Mouse (Mus musculus) lung, embryonic 16.5 days (tissue): ENCODE results near the gene 2310022A10Rik. TPM values are rescaled to one million over a fixed set of nuclear protein-coding genes. Genes with fewer than 3 reads are reported as not detected.
A peak's percentile ranks its signal among the peaks of the same experiment; 100 is the strongest.

Experiments used
- ATAC-seq: fragments of 200-750 bp; cut with Nextera tagmentation; 2 replicates; pipeline ENCODE4 v1.8.0; 2017; ENCODE audit warnings: low read depth, mild to moderate bottlenecking, moderate library complexity
- H3K27ac ChIP-seq: fragments of 300-500 bp; sonication (generic); 2 replicates; pipeline ENCODE4 v1.5.1; 2014; ENCODE audit warnings: mild to moderate bottlenecking, control low read depth, low read length
- H3K27me3 ChIP-seq: fragments of 300-500 bp; sonication (generic); 2 replicates; pipeline ENCODE4 v1.6.1; 2014; ENCODE audit warnings: low read depth, low read length, mixed read lengths; ENCODE audit not compliant: control insufficient read depth, insufficient read depth
- H3K36me3 ChIP-seq: fragments of 300-500 bp; sonication (generic); 2 replicates; pipeline ENCODE4 v1.6.1; 2014; ENCODE audit warnings: low read length; ENCODE audit not compliant: control insufficient read depth, insufficient read depth
- H3K4me1 ChIP-seq: fragments of 300-500 bp; sonication (generic); replicated peaks from 2 replicates; pipeline ENCODE4 v1.6.1; 2014; ENCODE audit warnings: low read length, mixed read lengths; ENCODE audit not compliant: control insufficient read depth, insufficient read depth
- H3K4me2 ChIP-seq: fragments of 300-500 bp; sonication (generic); 2 replicates; pipeline ENCODE4 v1.6.1; 2014; ENCODE audit warnings: low read depth, low read length, control low read depth
- H3K4me3 ChIP-seq: fragments of 300-500 bp; sonication (generic); 2 replicates; pipeline ENCODE4 v1.5.1; 2014; ENCODE audit warnings: mild to moderate bottlenecking, low read length, control low read depth
- H3K9ac ChIP-seq: fragments of 300-500 bp; sonication (generic); 2 replicates; pipeline ENCODE4 v1.6.1; 2014; ENCODE audit warnings: low read length, control low read depth
- H3K9me3 ChIP-seq: fragments of 300-500 bp; sonication (generic); 2 replicates; pipeline ENCODE4 v1.6.1; 2016; ENCODE audit warnings: low read length; ENCODE audit not compliant: control insufficient read depth
- WGBS: fragments of 180-500 bp; shearing (Covaris S2); extraction: QIAGEN DNeasy Blood & Tissue Kit; methylation state at CpG from one replicate; pipeline ENCODE4 v1.1.7; 2014; 5-methylcytosine and 5-hydroxymethylcytosine counted together
- polyA plus RNA-seq: library from polyadenylated mRNA; unstranded; fragments of >200 nt; fragmentation: Nextera tagmentation; extraction: Ambion mirVana; gene quantifications from 2 replicates; pipeline ENCODE4 v1.2.1, GENCODE M21; 2015

The 2310022A10Rik gene
- polyA plus RNA-seq, 1 experiment from 2014 or later, result 24.9 TPM

- Histone ChIP-seq H3K9ac (peak overlapping the region; percentile 51), H3K4me1 (peaks cover 41% of the 10 kb centered on the region), H3K4me3 (peak overlapping the region; percentile 13; the same call in 1 of the 2 replicates), H3K27me3 (no peaks in the 10 kb centered on the region), H3K27ac (peak overlapping the region; percentile 85), H3K9me3 (no peaks in the 10 kb centered on the region), H3K4me2 (peak overlapping the region; percentile 25), H3K36me3 (peaks cover 8% of the 10 kb centered on the region; the same call in 1 of the 2 replicates)
- peak; percentile 91 for ATAC-seq
- WGBS, result 59% methylated on average over 9 of the region's 9 CpGs
These were observed 52.7 kb downstream of the 2310022A10Rik start for GRCm38 (mm10) chr7:27605499-27606285.

GRCm38 (mm10) chr7:27606481-27607254 is 53.6 kb downstream of the 2310022A10Rik start:
- Histone ChIP-seq H3K9ac (peak overlapping the region; percentile 43; the same call in 1 of the 2 replicates), H3K4me2 (peak overlapping the region; percentile 13), H3K4me3 (no peak overlapping the region), H3K4me1 (peaks cover 39% of the 10 kb centered on the region), H3K36me3 (peaks cover 8% of the 10 kb centered on the region; the same call in 1 of the 2 replicates), H3K27me3 (no peaks in the 10 kb centered on the region), H3K9me3 (no peaks in the 10 kb centered on the region), H3K27ac (peak overlapping the region; percentile 19; the same call in 1 of the 2 replicates)
- peak; percentile 17; the same call in 1 of the 2 replicates for ATAC-seq
- WGBS, result 48% methylated on average over 10 of the region's 10 CpGs

GRCm38 (mm10) chr7:27607580-27607979 is 54.5 kb downstream of the 2310022A10Rik start:
- Histone ChIP-seq H3K27me3 (no peaks in the 10 kb centered on the region), H3K27ac (no peak overlapping the region), H3K4me1 (peaks cover 30% of the 10 kb centered on the region), H3K9me3 (no peaks in the 10 kb centered on the region), H3K4me3 (no peak overlapping the region), H3K9ac (no peak overlapping the region), H3K4me2 (no peak overlapping the region), H3K36me3 (peaks cover 8% of the 10 kb centered on the region; the same call in 1 of the 2 replicates)
- 47% methylated on average over 5 of the region's 5 CpGs for WGBS
- no peak for ATAC-seq

- Histone ChIP-seq H3K9me3 (no peaks in the 10 kb centered on the region), H3K9ac (no peak overlapping the region), H3K27ac (no peak overlapping the region), H3K4me1 (peaks cover 27% of the 10 kb centered on the region), H3K4me2 (no peak overlapping the region), H3K4me3 (no peak overlapping the region), H3K36me3 (peaks cover 8% of the 10 kb centered on the region; the same call in 1 of the 2 replicates), H3K27me3 (no peaks in the 10 kb centered on the region)
- 94% methylated on average over 3 of the region's 3 CpGs for WGBS
- no peak for ATAC-seq
These were observed 55.1 kb downstream of the 2310022A10Rik start for GRCm38 (mm10) chr7:27608130-27608529.

GRCm38 (mm10) chr7:27609285-27609684 is 56.3 kb downstream of the 2310022A10Rik start:
- ATAC-seq, result no peak
- Histone ChIP-seq H3K4me1 (peaks cover 27% of the 10 kb centered on the region), H3K27ac (no peak overlapping the region), H3K4me2 (no peak overlapping the region), H3K27me3 (no peaks in the 10 kb centered on the region), H3K36me3 (peaks cover 8% of the 10 kb centered on the region; the same call in 1 of the 2 replicates), H3K9ac (no peak overlapping the region), H3K4me3 (no peak overlapping the region), H3K9me3 (no peaks in the 10 kb centered on the region)
- 91% methylated on average over 4 of the region's 4 CpGs for WGBS

GRCm38 (mm10) chr7:27609688-27610087 is 56.7 kb downstream of the 2310022A10Rik start:
- Histone ChIP-seq H3K4me1 (peaks cover 27% of the 10 kb centered on the region), H3K27me3 (no peaks in the 10 kb centered on the region), H3K27ac (no peak overlapping the region), H3K4me3 (no peak overlapping the region), H3K9ac (no peak overlapping the region), H3K36me3 (peaks cover 8% of the 10 kb centered on the region; the same call in 1 of the 2 replicates), H3K4me2 (no peak overlapping the region), H3K9me3 (no peaks in the 10 kb centered on the region)
- ATAC-seq, result no peak
- WGBS, result 77% methylated on average over 2 of the region's 2 CpGs

- no peak overlapping the region for H3K4me2 ChIP-seq
- no peaks in the 10 kb centered on the region for H3K27me3 ChIP-seq
- no peak for ATAC-seq
- no peak overlapping the region for H3K9ac ChIP-seq
- WGBS, result 88% methylated on average over 3 of the region's 3 CpGs
- no peaks in the 10 kb centered on the region for H3K9me3 ChIP-seq
- H3K27ac ChIP-seq, result no peak overlapping the region
- H3K4me3 ChIP-seq, result no peak overlapping the region
- peaks cover 8% of the 10 kb centered on the region; the same call in 1 of the 2 replicates for H3K36me3 ChIP-seq
- peaks cover 24% of the 10 kb centered on the region for H3K4me1 ChIP-seq
These were observed 57.3 kb downstream of the 2310022A10Rik start for GRCm38 (mm10) chr7:27610370-27610769.

- H3K9ac ChIP-seq, result no peak overlapping the region
- H3K27me3 ChIP-seq, result no peaks in the 10 kb centered on the region
- WGBS, result 91% methylated on average over 5 of the region's 5 CpGs
- H3K9me3 ChIP-seq, result no peaks in the 10 kb centered on the region
- ATAC-seq, result no peak
- no peak overlapping the region for H3K4me3 ChIP-seq
- H3K4me2 ChIP-seq, result no peak overlapping the region
- peaks cover 19% of the 10 kb centered on the region for H3K4me1 ChIP-seq
- peaks cover 8% of the 10 kb centered on the region; the same call in 1 of the 2 replicates for H3K36me3 ChIP-seq
- no peak overlapping the region for H3K27ac ChIP-seq
These were observed 57.8 kb downstream of the 2310022A10Rik start for GRCm38 (mm10) chr7:27610871-27611270.

- no peak overlapping the region for H3K9ac ChIP-seq
- H3K36me3 ChIP-seq, result peaks cover 14% of the 10 kb centered on the region; the same call in 1 of the 2 replicates
- H3K27ac ChIP-seq, result no peak overlapping the region
- H3K4me2 ChIP-seq, result no peak overlapping the region
- H3K27me3 ChIP-seq, result no peaks in the 10 kb centered on the region
- no peaks in the 10 kb centered on the region for H3K4me1 ChIP-seq
- 72% methylated on average over 4 of the region's 4 CpGs for WGBS
- no peak for ATAC-seq
- no peaks in the 10 kb centered on the region for H3K9me3 ChIP-seq
- H3K4me3 ChIP-seq, result no peak overlapping the region
These were observed 59.9 kb downstream of the 2310022A10Rik start for GRCm38 (mm10) chr7:27612940-27613339.
